Mouse (Mus musculus): ENCODE data around the gene A930018P22Rik. TPM values are rescaled to one million over a fixed set of nuclear protein-coding genes. Genes with fewer than 3 reads are reported as not detected.

The A930018P22Rik gene
- polyA plus RNA-seq, 1 experiment from 2014 or later: 0.36 TPM

GRCm38 (mm10) chr2:104163978-104164487 lies 41.5 kb downstream of the A930018P22Rik start:
- no peaks in the 10 kb centered on the region for H3K4me1 ChIP-seq (replicated peaks)
- H3K9ac ChIP-seq: no peak overlapping the region
- H3K9me3 ChIP-seq (replicated peaks): no peaks in the 10 kb centered on the region
- no peak overlapping the region for H3K4me2 ChIP-seq
- no peaks in the 10 kb centered on the region for H3K27me3 ChIP-seq (replicated peaks)
- H3K36me3 ChIP-seq: no peaks in the 10 kb centered on the region
- no peak overlapping the region for H3K4me3 ChIP-seq
- WGBS: 73% methylated on average over 4 of the region's 4 CpGs
- no peak overlapping the region for H3K27ac ChIP-seq (ENCODE audit: poor library complexity, severe bottlenecking)
- no peak for ATAC-seq (ENCODE audit: insufficient number of reproducible peaks, low FRiP score)

GRCm38 (mm10) chr2:104165631-104166030 lies 43.1 kb downstream of the A930018P22Rik start:
- Histone ChIP-seq H3K9ac (no peak overlapping the region), H3K27me3 (replicated peaks) (no peaks in the 10 kb centered on the region), H3K4me3 (no peak overlapping the region), H3K36me3 (no peaks in the 10 kb centered on the region), H3K9me3 (replicated peaks) (no peaks in the 10 kb centered on the region), H3K4me1 (replicated peaks) (no peaks in the 10 kb centered on the region), H3K4me2 (no peak overlapping the region), H3K27ac (ENCODE audit: poor library complexity, severe bottlenecking) (no peak overlapping the region)
- 70% methylated on average over 2 of the region's 2 CpGs for WGBS
- ATAC-seq (ENCODE audit: insufficient number of reproducible peaks, low FRiP score): no peak

- Histone ChIP-seq H3K4me2 (no peak overlapping the region), H3K9ac (no peak overlapping the region), H3K9me3 (replicated peaks) (no peaks in the 10 kb centered on the region), H3K4me3 (no peak overlapping the region), H3K4me1 (replicated peaks) (no peaks in the 10 kb centered on the region), H3K36me3 (no peaks in the 10 kb centered on the region), H3K27me3 (replicated peaks) (no peaks in the 10 kb centered on the region), H3K27ac (ENCODE audit: poor library complexity, severe bottlenecking) (no peak overlapping the region)
- 93% methylated on average over 23 of the region's 23 CpGs for WGBS
- no peak for ATAC-seq (ENCODE audit: insufficient number of reproducible peaks, low FRiP score)
Observed at GRCm38 (mm10) chr2:104167765-104168164, 45.2 kb downstream of the A930018P22Rik start.

GRCm38 (mm10) chr2:104168186-104168896 lies 45.8 kb downstream of the A930018P22Rik start:
- Histone ChIP-seq H3K4me1 (replicated peaks) (no peaks in the 10 kb centered on the region), H3K27ac (ENCODE audit: poor library complexity, severe bottlenecking) (no peak overlapping the region), H3K9me3 (replicated peaks) (no peaks in the 10 kb centered on the region), H3K4me2 (no peak overlapping the region), H3K27me3 (replicated peaks) (no peaks in the 10 kb centered on the region), H3K36me3 (no peaks in the 10 kb centered on the region), H3K9ac (no peak overlapping the region), H3K4me3 (no peak overlapping the region)
- 83% methylated on average over 17 of the region's 17 CpGs for WGBS
- ATAC-seq (ENCODE audit: insufficient number of reproducible peaks, low FRiP score): no peak

GRCm38 (mm10) chr2:104172695-104173348 lies 50.3 kb downstream of the A930018P22Rik start:
- Histone ChIP-seq H3K4me3 (no peak overlapping the region), H3K9ac (no peak overlapping the region), H3K9me3 (replicated peaks) (no peaks in the 10 kb centered on the region), H3K4me1 (replicated peaks) (peaks cover 22% of the 10 kb centered on the region), H3K27ac (ENCODE audit: poor library complexity, severe bottlenecking) (no peak overlapping the region), H3K36me3 (no peaks in the 10 kb centered on the region), H3K4me2 (no peak overlapping the region), H3K27me3 (replicated peaks) (no peaks in the 10 kb centered on the region)
- 53% methylated on average over 11 of the region's 11 CpGs for WGBS
- ATAC-seq (ENCODE audit: insufficient number of reproducible peaks, low FRiP score): no peak

GRCm38 (mm10) chr2:104173431-104173830 lies 50.9 kb downstream of the A930018P22Rik start:
- Histone ChIP-seq H3K4me1 (replicated peaks) (peaks cover 28% of the 10 kb centered on the region), H3K27me3 (replicated peaks) (no peaks in the 10 kb centered on the region), H3K9ac (no peak overlapping the region), H3K9me3 (replicated peaks) (no peaks in the 10 kb centered on the region), H3K4me2 (no peak overlapping the region), H3K36me3 (no peaks in the 10 kb centered on the region), H3K27ac (ENCODE audit: poor library complexity, severe bottlenecking) (no peak overlapping the region), H3K4me3 (no peak overlapping the region)
- ATAC-seq (ENCODE audit: insufficient number of reproducible peaks, low FRiP score): no peak
- WGBS: 88% methylated on average over 3 of the region's 3 CpGs

Other genes with a start within 250 kb of the A930018P22Rik start
- 22.3 and 24.9 TPM in 2 replicates for gene Lmo2, start 164.8 kb upstream of the A930018P22Rik start, polyA plus RNA-seq (2016; fragmentation: Nextera tagmentation; extraction: Ambion mirVana)
- 46.5 and 46.7 TPM in 2 replicates for gene Fbxo3, start 95.0 kb upstream of the A930018P22Rik start, polyA plus RNA-seq (2016; fragmentation: Nextera tagmentation; extraction: Ambion mirVana)
- gene 4931422A03Rik, start 94.4 kb upstream of the A930018P22Rik start, polyA plus RNA-seq (2016; fragmentation: Nextera tagmentation; extraction: Ambion mirVana): 1.9 and 2.0 TPM in 2 replicates
- gene Gm10912, start 56.9 kb upstream of the A930018P22Rik start, polyA plus RNA-seq (2016; fragmentation: Nextera tagmentation; extraction: Ambion mirVana): not detected in 2 replicates
- not detected in 2 replicates for gene Gm10799, start 54.2 kb upstream of the A930018P22Rik start, polyA plus RNA-seq (2016; fragmentation: Nextera tagmentation; extraction: Ambion mirVana)
- 4.9 and 7.0 TPM in 2 replicates for gene Cd59b, start 52.9 kb upstream of the A930018P22Rik start, polyA plus RNA-seq (2016; fragmentation: Nextera tagmentation; extraction: Ambion mirVana)
- gene Cd59a, start 27.0 kb upstream of the A930018P22Rik start, polyA plus RNA-seq (2016; fragmentation: Nextera tagmentation; extraction: Ambion mirVana): 83.3 and 85.1 TPM in 2 replicates

Data from heart, embryonic 12.5 days (tissue).